Mouse (Mus musculus): ENCODE results near the gene Lamb1. TPM values are rescaled to one million over a fixed set of nuclear protein-coding genes. Genes with fewer than 3 reads are reported as not detected.

Gene Lamb1
- polyA plus RNA-seq, 1 experiment from 2014 or later: 24.4 TPM

GRCm38 (mm10) chr12:31232635-31233034, 32.4 kb upstream of the Lamb1 start:
- no peak overlapping the region for H3K4me3 ChIP-seq (ENCODE audit: low read depth, low read length)
- WGBS: 91% methylated on average over 1 of the region's 1 CpGs
- no peaks in the 10 kb centered on the region for H3K4me1 ChIP-seq (replicated peaks; ENCODE audit: control insufficient read depth, insufficient read depth, low read length)
- H3K27me3 ChIP-seq (ENCODE audit: control insufficient read depth, insufficient read depth, low read length): no peaks in the 10 kb centered on the region
- H3K9ac ChIP-seq (ENCODE audit: low read length): no peak overlapping the region
- no peak overlapping the region for H3K4me2 ChIP-seq (ENCODE audit: low read depth, low read length, severe bottlenecking)
- no peaks in the 10 kb centered on the region for H3K9me3 ChIP-seq (ENCODE audit: control insufficient read depth, low read length)
- ATAC-seq (replicated peaks; ENCODE audit: low FRiP score): no peak
- no peak for DNase-seq (ENCODE audit: low spot score)
- no peak overlapping the region for H3K27ac ChIP-seq (ENCODE audit: low read depth, low read length)
- H3K36me3 ChIP-seq (ENCODE audit: control insufficient read depth, insufficient read depth, low read length): no peaks in the 10 kb centered on the region

GRCm38 (mm10) chr12:31235018-31235417, 30.0 kb upstream of the Lamb1 start:
- H3K4me1 ChIP-seq (replicated peaks; ENCODE audit: control insufficient read depth, insufficient read depth, low read length): no peaks in the 10 kb centered on the region
- no peak overlapping the region for H3K4me2 ChIP-seq (ENCODE audit: low read depth, low read length, severe bottlenecking)
- WGBS: 93% methylated on average over 6 of the region's 6 CpGs
- no peak overlapping the region for H3K27ac ChIP-seq (ENCODE audit: low read depth, low read length)
- H3K9me3 ChIP-seq (ENCODE audit: control insufficient read depth, low read length): no peaks in the 10 kb centered on the region
- ATAC-seq (replicated peaks; ENCODE audit: low FRiP score) (no peak), DNase-seq (ENCODE audit: low spot score) (no peak)
- H3K27me3 ChIP-seq (ENCODE audit: control insufficient read depth, insufficient read depth, low read length): no peaks in the 10 kb centered on the region
- no peak overlapping the region for H3K4me3 ChIP-seq (ENCODE audit: low read depth, low read length)
- no peaks in the 10 kb centered on the region for H3K36me3 ChIP-seq (ENCODE audit: control insufficient read depth, insufficient read depth, low read length)
- H3K9ac ChIP-seq (ENCODE audit: low read length): no peak overlapping the region

- Histone ChIP-seq H3K4me2 (ENCODE audit: low read depth, low read length, severe bottlenecking) (no peak overlapping the region), H3K27ac (ENCODE audit: low read depth, low read length) (no peak overlapping the region), H3K27me3 (ENCODE audit: control insufficient read depth, insufficient read depth, low read length) (no peaks in the 10 kb centered on the region), H3K9ac (ENCODE audit: low read length) (no peak overlapping the region), H3K4me3 (ENCODE audit: low read depth, low read length) (no peak overlapping the region), H3K9me3 (ENCODE audit: control insufficient read depth, low read length) (no peaks in the 10 kb centered on the region), H3K36me3 (ENCODE audit: control insufficient read depth, insufficient read depth, low read length) (no peaks in the 10 kb centered on the region), H3K4me1 (replicated peaks; ENCODE audit: control insufficient read depth, insufficient read depth, low read length) (no peaks in the 10 kb centered on the region)
- WGBS: 71% methylated on average over 12 of the region's 12 CpGs
- ATAC-seq (replicated peaks; ENCODE audit: low FRiP score) (no peak), DNase-seq (ENCODE audit: low spot score) (no peak)
These were observed 28.0 kb upstream of the Lamb1 start for GRCm38 (mm10) chr12:31236861-31237595.

GRCm38 (mm10) chr12:31239031-31239583, 25.9 kb upstream of the Lamb1 start:
- H3K27ac ChIP-seq (ENCODE audit: low read depth, low read length): no peak overlapping the region
- DNase-seq (ENCODE audit: low spot score) (no peak), ATAC-seq (replicated peaks; ENCODE audit: low FRiP score) (no peak)
- WGBS: 74% methylated on average over 3 of the region's 3 CpGs
- no peaks in the 10 kb centered on the region for H3K27me3 ChIP-seq (ENCODE audit: control insufficient read depth, insufficient read depth, low read length)
- no peak overlapping the region for H3K9ac ChIP-seq (ENCODE audit: low read length)
- no peak overlapping the region for H3K4me3 ChIP-seq (ENCODE audit: low read depth, low read length)
- H3K36me3 ChIP-seq (ENCODE audit: control insufficient read depth, insufficient read depth, low read length): no peaks in the 10 kb centered on the region
- no peaks in the 10 kb centered on the region for H3K9me3 ChIP-seq (ENCODE audit: control insufficient read depth, low read length)
- H3K4me2 ChIP-seq (ENCODE audit: low read depth, low read length, severe bottlenecking): no peak overlapping the region
- H3K4me1 ChIP-seq (replicated peaks; ENCODE audit: control insufficient read depth, insufficient read depth, low read length): no peaks in the 10 kb centered on the region

- WGBS: 81% methylated on average over 4 of the region's 4 CpGs
These were observed 25.2 kb upstream of the Lamb1 start for GRCm38 (mm10) chr12:31239798-31240197.

GRCm38 (mm10) chr12:31240470-31240869, 24.6 kb upstream of the Lamb1 start, which contains the start of gene Gm6993:
Gm6993 (plus strand) TSS chr12:31240770.
- DNase-seq (ENCODE audit: low spot score): no peak
- no peaks in the 10 kb centered on the region for H3K9me3 ChIP-seq (ENCODE audit: control insufficient read depth, low read length)
- H3K4me2 ChIP-seq (ENCODE audit: low read depth, low read length, severe bottlenecking): no peak within 1 kb of the TSS
- H3K4me1 ChIP-seq (replicated peaks; ENCODE audit: control insufficient read depth, insufficient read depth, low read length): no peaks in the 10 kb centered on the region
- H3K9ac ChIP-seq (ENCODE audit: low read length): no peak within 1 kb of the TSS
- no peaks in the 10 kb centered on the region for H3K36me3 ChIP-seq (ENCODE audit: control insufficient read depth, insufficient read depth, low read length)
- WGBS: 84% methylated on average over 5 of the region's 5 CpGs
- H3K27ac ChIP-seq (ENCODE audit: low read depth, low read length): no peak within 1 kb of the TSS
- H3K27me3 ChIP-seq (ENCODE audit: control insufficient read depth, insufficient read depth, low read length): no peaks in the 10 kb centered on the region
- H3K4me3 ChIP-seq (ENCODE audit: low read depth, low read length): no peak within 1 kb of the TSS
- no peak for ATAC-seq (replicated peaks; ENCODE audit: low FRiP score)

More at GRCm38 (mm10) chr12:31239798-31240197, 25.2 kb upstream of the Lamb1 start:
- Histone ChIP-seq H3K27me3 (ENCODE audit: control insufficient read depth, insufficient read depth, low read length) (no peaks in the 10 kb centered on the region), H3K27ac (ENCODE audit: low read depth, low read length) (no peak overlapping the region), H3K4me1 (replicated peaks; ENCODE audit: control insufficient read depth, insufficient read depth, low read length) (no peaks in the 10 kb centered on the region), H3K36me3 (ENCODE audit: control insufficient read depth, insufficient read depth, low read length) (no peaks in the 10 kb centered on the region), H3K9me3 (ENCODE audit: control insufficient read depth, low read length) (no peaks in the 10 kb centered on the region), H3K4me3 (ENCODE audit: low read depth, low read length) (no peak overlapping the region), H3K9ac (ENCODE audit: low read length) (no peak overlapping the region), H3K4me2 (ENCODE audit: low read depth, low read length, severe bottlenecking) (no peak overlapping the region)
- DNase-seq (ENCODE audit: low spot score) (no peak), ATAC-seq (replicated peaks; ENCODE audit: low FRiP score) (no peak)

GRCm38 (mm10) chr12:31241595-31242342, 23.3 kb upstream of the Lamb1 start:
- Histone ChIP-seq H3K4me3 (ENCODE audit: low read depth, low read length) (no peak overlapping the region), H3K27ac (ENCODE audit: low read depth, low read length) (no peak overlapping the region), H3K9ac (ENCODE audit: low read length) (no peak overlapping the region), H3K4me1 (replicated peaks; ENCODE audit: control insufficient read depth, insufficient read depth, low read length) (no peaks in the 10 kb centered on the region), H3K36me3 (ENCODE audit: control insufficient read depth, insufficient read depth, low read length) (no peaks in the 10 kb centered on the region), H3K4me2 (ENCODE audit: low read depth, low read length, severe bottlenecking) (no peak overlapping the region), H3K9me3 (ENCODE audit: control insufficient read depth, low read length) (no peaks in the 10 kb centered on the region), H3K27me3 (ENCODE audit: control insufficient read depth, insufficient read depth, low read length) (no peaks in the 10 kb centered on the region)
- DNase-seq (ENCODE audit: low spot score) (no peak), ATAC-seq (replicated peaks; ENCODE audit: low FRiP score) (no peak)
- 79% methylated on average over 6 of the region's 6 CpGs for WGBS

- no peak overlapping the region for H3K9ac ChIP-seq (ENCODE audit: low read length)
- WGBS: 83% methylated on average over 2 of the region's 2 CpGs
- no peaks in the 10 kb centered on the region for H3K9me3 ChIP-seq (ENCODE audit: control insufficient read depth, low read length)
- H3K36me3 ChIP-seq (ENCODE audit: control insufficient read depth, insufficient read depth, low read length): no peaks in the 10 kb centered on the region
- H3K4me1 ChIP-seq (replicated peaks; ENCODE audit: control insufficient read depth, insufficient read depth, low read length): no peaks in the 10 kb centered on the region
- H3K27ac ChIP-seq (ENCODE audit: low read depth, low read length): no peak overlapping the region
- no peak overlapping the region for H3K4me3 ChIP-seq (ENCODE audit: low read depth, low read length)
- no peak for DNase-seq (ENCODE audit: low spot score)
- ATAC-seq (replicated peaks; ENCODE audit: low FRiP score): no peak
- H3K27me3 ChIP-seq (ENCODE audit: control insufficient read depth, insufficient read depth, low read length): no peaks in the 10 kb centered on the region
- no peak overlapping the region for H3K4me2 ChIP-seq (ENCODE audit: low read depth, low read length, severe bottlenecking)
These were observed 21.0 kb upstream of the Lamb1 start for GRCm38 (mm10) chr12:31244001-31244400.

Measured in forebrain, embryonic 11.5 days (tissue).